Mouse (Mus musculus) left cerebral cortex, adult 8-10 months (tissue): ENCODE results near the gene Obscn. TPM values are rescaled to one million over a fixed set of nuclear protein-coding genes. Genes with fewer than 3 reads are reported as not detected.

Source experiments
- DNase-seq, 2 experiments: peaks; one replicate each; pipeline ENCODE4 v3.0.0; 2022; ENCODE audit warnings: low spot score in 2 of 2
- total RNA-seq, 4 experiments: library from RNA; stranded (reverse); gene quantifications; 2 replicates each; pipeline ENCODE4 v1.2.4; 2022

The Obscn gene
- total RNA-seq, 4 experiments from 2014 or later = 5.3 to 5.8 (median 5.7) TPM

DNA sequence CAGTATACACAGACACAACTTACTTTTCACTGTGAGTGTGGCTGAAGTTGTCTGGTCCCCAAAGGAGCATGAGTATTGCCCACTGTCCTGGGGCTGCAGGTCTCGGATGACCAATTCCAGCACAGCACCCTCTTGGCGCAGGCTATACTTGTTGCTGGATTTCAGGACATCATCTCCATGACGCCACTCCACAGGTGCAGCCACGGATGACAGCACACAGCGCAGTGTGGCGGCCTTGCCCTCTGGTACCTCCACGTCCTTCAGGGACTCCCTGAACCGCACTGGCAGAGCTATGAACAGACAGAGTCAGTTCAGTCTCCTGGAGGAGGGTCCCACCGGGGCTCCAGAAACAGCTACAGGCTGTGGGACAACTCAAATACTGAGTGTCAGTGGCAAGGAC is 68.3 kb downstream of the Obscn start:
- DNase-seq = no peak

DNA sequence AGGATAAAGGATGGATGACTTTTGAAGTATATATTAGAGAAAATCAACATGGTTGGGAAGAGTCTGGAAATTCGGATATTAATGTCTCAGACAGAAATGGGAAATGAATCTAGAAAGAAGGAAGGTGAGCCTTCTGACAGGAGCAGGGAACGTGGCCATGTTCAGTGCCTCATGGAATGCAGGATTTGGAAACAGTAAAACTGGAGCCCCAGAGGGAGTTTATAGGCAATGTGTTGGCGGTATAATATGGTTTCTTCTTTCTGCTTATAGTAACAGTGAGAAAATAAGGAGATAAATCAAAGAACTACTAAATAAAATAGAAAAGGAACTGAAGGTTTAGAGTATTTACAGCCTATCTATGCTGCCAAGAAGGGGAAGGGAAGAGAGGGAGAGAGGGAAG is 78.2 kb downstream of the Obscn start:
- no peak for DNase-seq

DNA sequence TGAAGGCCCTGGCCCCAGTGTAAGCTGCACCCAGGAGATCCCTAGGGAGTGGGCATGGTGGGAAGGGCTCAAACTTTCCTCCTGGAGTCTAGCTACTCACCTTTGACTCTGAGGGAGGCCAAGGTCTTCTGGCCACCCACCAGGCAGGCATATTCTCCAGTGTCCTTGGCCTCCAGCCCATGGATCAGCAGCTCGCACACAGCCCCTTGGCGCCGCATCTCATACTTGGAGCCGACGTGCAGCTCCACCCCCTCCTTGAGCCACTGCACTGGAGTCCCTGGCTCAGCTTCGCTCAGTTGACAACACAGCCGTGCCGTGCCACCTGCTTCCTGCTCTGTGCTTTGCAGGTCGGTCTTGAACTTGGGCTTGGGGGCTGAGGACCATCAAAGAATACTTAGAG is 85.2 kb downstream of the Obscn start:
- DNase-seq = no peak

DNA sequence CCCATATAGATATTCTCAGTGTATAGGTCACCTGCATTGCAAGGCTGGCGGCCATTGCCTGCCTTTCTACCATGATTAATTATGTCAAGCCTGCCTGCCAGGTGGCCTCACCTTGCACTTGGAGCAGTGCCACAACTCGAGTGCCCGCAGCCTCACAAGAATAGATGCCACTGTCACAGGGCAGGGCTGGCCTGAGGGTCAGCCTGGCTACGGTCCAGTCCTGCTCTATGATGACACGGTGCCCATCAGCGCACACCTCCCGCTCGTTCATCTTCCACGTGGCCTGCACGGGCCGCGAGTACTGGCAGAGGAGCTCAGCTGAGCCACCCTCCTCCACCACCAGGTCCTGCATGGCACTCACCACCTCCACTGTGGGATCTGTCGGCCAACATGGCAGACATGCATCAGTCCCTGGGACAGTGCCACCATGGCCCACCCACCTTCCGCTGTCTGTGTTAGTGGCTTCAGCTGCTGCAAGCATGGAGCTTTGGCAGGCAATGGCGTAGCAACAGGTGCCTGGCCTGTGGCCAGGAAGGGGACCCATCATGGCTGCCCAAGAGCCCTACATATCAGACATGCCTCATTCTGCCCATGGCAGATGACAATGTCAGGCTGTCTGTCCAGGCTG is 91.4 kb downstream of the Obscn start:
- DNase-seq = no peak

DNA sequence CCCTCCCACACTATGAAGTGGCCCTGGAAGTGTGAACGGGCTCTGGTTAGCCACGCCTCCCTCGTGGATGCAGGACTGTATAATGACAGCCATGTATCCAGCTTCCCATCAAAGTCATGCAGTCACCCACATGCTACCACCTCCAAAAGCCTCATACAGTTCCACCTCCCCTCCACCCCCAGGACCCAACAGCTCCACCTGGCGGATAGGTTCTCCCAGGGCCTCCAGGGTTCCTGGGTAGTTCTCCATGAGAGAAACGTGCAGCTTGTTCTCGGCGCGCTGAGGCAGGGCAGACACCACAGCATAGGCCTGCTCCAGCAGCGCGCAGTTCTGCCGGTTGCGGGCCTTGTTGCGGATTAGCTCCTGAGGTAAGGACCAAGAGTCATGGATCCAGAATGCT is 107.2 kb downstream of the Obscn start:
- DNase-seq = no peak

DNA sequence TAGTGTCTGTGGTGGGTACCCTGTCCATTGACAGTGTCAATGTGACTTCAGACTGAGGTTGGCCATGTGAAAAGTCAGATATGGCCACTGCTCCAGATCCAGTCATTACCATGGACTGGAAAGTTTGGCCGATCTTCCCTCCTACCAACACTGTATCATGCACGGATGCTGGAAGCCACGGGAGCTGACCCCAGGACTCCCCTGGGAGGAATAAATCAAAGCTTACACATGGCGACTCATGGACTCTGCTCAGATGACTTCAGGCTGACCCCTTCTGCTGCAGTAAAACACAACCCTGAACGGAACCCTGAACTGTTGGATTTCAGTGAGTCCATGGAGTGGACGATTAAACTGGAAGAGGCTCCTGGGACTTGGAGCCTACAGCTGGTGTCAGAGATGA is 109.8 kb downstream of the Obscn start:
- no peak for DNase-seq

DNA sequence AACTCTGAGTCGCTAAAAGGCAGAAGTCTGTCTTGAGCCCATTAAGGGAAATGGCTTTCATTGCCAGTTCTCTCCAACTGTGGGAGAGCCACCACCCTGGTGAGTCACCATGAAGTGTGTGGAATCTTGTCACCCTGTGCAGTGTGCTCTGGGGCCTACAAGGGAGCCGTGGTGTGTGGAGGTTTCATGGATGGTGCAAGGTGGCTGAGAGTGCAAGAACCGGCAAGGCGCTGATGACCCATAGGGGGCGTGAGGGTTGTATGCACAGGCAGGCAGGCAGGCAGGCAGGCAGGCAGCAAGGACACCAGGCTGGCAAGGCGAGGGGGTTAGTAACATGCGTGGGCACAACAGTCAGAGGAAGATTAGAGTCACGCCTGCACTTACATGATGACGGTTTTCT is 121.2 kb downstream of the Obscn start:
- DNase-seq = peak; percentile 44 to 61

DNA sequence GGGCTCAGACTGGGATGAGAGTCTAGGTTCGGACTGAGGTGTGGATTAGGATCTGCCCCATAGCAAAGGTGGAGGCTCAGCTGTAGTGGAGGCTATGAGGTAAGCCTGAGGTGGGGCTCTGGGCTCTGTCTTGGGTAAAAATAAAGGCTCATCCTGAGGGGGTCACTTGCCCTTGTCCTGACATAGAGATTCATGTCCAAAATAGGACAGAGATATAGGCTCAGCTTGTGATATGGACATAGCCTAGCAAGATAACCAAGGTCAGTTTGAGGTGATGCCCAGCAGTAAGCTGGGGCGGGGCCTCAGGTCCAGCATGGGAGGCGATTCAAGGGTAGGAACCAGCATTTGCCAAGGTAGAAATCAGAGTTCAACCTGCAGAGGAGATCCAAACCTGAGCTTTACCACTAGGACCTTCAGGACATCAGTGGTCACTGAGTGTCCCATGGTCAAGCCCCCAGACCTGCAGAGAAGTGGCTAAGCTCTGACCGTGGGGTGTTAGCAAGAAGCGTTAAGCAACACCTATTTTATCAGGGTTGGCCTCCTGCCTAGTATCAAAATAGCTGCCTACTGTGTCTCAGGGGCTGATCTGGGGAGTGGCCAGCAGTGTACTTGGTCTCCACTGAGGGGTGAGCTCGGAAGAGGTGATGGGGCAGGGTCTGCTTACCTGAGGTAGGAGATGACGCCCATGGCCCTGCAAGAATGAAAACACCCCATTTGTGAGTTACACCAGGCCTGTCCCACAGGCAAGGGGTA is 133.7 kb downstream of the Obscn start:
- no peak for DNase-seq

DNA sequence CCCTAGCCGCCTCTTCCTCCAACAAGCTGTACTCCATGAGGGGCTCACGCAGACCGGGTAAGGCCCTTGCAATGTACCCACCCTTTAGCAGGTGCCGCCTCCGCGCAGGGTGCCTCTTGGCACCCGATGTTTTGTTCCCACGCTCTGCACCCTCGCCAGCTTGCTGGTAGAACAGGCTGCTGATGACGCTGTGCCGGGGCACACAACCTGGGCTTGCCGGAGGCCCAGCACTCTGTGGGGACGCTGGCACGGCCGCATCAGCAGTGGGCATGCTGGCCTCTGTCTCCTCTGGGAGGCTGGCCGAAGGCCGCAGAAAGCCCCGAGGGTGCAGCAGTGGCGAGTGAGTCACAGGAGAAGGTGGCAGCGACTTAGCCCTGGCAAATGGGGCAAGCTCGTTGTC is 135.6 kb downstream of the Obscn start:
- peak in 1 of 2 experiments; percentile 66 for DNase-seq

DNA sequence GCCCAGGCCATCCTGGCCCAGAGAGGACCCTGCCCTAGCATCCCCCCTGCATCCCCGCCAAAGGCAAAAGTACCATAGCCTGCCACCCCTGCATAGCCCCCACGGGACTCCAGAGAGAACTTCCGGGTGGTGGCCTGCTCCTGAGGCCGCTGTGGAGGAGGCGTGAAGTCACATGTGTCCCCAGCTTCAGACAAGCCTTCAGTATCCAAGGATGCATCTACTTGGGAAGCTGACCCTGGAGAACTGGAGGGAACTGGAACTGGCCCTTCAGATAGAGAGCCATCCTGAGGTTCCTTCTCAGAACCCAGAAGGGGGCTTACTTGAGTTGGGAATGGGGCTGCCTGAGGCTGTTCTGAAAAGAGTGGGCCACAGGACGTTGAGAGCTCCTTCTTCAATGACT is 136.4 kb downstream of the Obscn start:
- DNase-seq = no peak

DNA sequence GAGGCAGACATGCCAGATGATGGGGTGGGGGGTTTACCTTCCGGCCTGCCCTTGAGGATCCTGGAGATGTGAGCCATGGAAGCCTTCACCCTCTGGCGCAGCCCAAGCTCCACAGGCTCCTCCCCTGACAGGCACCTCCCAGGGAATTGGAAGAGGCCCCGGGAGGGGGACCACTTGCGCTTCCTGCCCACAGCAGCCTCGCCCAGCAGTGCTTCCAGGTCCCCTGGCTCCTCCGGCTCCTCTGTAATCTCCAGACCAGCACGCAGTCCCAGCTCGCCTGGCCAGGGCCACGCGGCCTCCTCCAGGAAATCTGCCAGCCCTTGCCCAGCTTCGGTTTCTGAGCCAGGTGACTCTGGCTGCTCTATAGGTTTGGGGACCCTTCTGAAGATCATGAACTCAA is 137.0 kb downstream of the Obscn start:
- no peak for DNase-seq

DNA sequence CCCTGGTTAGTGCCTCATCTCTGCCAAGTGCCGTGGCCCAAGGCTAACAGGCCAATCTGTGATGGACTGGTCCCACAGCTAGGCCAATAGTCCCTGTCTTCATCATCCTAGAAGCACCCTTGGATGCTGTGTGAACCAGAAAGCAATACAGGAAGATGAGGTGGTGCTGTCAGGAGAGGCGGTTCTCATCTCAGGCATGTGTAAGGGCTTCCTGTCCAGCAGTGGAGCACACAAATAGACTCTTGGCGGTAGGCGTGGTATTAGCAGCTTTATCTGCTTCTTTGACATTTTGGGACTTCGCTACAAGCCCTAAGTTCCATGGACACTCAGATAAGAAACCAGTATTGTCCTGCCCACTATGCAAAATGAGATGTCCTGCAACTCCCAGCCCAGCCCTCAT is 138.7 kb downstream of the Obscn start:
- DNase-seq = no peak

DNA sequence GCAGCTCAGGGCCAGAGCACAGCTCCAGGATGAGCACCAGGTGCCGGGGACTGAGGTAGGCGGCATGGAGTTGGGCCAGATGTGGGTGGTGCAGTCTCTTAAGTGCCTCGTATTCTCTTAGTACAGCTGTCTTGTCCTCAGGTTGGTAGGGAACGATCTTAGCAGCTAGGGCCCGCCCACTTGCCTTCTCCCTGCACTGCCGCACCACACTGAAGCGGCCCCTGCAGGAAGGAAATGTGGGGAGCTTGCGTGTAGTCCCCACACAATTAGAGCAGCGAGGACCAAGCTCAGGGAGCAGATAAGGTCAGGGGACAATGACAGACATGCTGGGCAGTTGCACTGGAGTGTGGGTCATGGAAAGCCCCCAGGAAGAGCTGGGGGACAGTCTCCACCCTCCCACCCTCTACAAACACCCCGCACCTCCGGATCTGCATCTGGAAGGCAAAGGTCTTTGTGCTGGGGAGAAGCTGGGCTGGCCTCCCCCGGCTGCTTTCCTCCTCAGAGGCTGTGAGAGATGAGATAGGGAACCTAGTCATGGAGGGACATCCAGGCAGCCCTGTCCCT is 140.3 kb downstream of the Obscn start:
- DNase-seq = peak in 1 of 2 experiments; percentile 52

DNA sequence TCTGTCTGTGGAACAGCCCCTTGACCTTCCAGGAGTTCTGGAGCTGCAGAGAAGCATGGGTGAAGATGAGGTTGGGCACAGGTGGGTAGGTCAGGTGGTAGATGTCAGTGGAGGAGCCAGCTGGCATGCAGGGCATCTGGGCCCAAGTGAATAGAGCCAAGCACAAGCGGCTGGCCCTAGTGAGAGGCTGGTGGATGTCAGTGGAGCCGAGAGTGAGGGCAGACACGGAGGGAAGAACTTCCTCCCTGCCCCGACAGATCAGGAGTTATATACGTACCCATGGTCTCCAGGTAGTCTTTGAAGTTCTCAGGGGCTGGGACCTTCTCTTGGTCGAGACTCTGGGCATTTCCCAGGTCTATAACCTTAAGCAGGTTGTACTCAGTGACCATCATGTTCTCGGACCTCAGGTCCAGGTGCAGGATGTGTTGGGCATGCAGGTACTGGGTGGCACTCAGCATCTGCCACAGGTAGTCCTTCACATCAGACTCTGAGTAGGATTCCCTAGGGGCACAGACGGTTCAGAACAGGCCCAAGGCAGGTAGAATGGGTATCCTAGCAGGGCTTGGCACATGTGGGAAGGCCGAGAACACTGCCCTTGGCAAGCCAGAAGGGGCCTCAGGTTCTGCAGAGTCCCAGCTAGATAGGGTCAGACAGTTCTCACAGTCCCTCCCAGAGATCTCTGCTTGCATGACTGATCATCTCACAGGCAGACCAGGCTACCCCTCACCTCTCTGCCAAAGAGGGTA is 141.0 kb downstream of the Obscn start:
- no peak for DNase-seq

DNA sequence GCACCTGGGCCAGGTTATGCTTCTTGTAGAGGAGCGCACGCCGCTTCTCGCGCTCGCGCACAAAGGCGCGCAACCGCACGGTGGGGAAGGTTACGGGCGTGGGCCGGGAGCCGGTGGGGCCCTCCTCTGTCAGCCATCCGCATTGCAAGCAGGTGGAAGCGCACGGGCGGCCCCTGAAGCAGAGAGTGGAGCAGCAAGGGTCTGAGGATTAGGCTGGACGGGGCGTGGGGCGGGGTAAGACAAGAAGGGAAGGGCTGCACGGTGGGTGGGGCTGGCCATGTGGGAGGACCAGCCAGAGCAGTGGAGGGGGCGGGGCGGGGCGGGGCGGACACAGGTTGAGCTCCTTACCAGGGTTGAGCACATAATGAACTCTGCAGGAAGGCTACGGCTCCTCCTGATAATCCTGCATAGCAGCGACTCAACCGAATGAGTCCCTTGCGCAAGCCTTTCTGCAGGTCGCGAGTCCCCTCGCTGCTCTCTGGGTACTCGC is 141.8 kb downstream of the Obscn start:
- DNase-seq = no peak

DNA sequence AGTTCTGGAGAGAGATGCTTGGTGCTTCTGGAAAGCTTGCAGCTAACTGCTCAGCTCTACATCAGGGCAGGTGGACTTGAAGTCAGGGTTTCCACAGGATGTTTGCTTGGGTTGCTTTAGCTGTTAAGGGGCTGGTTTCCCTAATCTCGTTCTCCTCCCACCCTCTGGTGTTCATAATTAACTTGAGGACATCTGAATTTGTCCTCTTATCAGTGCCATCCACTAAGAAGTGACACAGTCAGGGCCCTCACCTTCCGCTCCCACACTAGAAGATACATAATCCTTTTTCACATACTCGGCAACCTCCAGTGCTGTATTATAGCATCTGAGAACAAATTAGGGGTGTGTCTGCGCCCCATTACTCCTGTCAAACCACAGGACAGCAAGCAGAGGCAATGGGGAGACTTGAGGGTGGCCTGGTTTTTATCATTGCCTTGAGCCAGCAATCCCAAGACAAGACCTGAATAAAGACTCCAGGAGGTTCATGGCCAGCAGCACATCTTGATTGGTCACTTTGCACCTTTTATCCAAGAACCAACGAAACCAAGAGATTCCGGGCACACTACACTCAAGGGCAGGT is 143.0 kb downstream of the Obscn start:
- no peak for DNase-seq

DNA sequence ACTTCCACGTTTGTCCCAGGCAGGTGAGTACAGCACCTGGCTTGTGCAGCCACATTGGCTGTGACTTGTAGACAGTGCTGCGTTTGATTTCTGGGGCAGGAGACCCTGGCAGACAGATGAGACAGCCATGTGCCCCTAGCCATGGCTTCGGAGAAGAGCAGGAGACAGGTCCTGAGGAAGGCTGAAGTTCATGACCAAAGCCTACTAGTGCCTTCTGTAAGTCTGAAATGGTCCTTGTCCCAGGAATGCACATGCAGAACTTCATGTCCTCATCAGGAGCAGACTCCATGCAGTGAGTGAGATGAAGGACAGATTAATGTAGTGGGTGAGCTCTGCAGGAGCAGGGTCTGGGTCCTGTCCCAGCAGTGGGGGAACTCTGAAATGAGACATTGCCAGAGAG is 144.3 kb downstream of the Obscn start:
- DNase-seq = no peak

DNA sequence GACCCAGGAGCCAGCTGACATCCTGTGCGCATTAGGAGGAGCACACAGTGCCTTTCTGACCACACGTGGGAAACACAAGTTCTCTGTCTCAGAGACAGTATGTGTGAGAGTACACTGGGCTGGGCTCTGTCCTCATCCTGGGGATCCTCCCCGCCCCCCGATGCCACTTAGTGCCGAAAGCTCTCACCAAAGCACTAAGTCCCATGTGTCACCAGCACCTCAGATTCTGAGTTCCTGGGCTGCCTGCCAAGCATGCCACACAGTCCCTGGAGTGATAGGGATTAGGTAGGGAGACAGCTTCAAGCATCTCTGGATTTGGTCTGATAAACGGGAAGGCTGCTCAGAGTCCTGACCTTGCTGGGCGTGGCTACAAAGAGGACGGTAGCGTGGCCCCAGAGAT is 145.4 kb downstream of the Obscn start:
- DNase-seq = no peak

DNA sequence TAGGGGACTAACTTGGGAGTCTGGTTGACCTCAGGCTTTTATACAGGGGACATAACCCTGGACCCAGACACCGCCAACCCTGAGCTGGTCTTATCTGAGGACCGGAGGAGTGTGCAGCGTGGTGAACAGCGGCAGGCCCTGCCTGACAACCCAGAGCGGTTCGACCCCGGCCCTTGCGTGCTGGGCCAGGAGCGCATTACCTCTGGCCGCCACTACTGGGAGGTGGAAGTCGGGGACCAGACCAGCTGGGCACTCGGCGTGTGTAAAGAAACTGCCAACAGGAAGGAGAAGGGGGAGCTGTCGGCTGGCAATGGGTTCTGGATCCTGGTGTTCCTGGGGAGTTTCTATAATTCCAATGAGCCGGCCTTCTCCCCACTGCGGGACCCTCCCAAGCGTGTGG is 146.1 kb downstream of the Obscn start:
- DNase-seq = no peak

DNA sequence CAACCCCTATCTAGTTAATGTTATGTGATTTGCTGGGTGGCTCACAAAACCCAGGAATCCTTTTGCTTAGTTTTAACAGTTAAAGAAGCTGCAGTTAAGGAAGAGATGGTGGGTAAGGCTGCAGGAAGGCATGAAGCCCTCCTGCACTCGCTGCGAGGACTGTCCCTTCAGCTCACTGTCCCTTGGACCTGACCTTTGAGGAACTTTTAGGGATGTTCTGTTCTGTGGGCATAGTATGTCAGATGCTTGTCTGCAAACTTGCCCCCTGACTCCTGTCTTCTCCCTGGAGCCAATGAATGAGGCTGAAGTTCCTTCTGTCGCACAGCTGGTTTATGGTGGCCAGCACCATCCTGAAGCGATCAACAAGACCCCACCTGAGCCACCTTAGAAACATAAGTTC is 147.0 kb downstream of the Obscn start:
- no peak for DNase-seq

DNA sequence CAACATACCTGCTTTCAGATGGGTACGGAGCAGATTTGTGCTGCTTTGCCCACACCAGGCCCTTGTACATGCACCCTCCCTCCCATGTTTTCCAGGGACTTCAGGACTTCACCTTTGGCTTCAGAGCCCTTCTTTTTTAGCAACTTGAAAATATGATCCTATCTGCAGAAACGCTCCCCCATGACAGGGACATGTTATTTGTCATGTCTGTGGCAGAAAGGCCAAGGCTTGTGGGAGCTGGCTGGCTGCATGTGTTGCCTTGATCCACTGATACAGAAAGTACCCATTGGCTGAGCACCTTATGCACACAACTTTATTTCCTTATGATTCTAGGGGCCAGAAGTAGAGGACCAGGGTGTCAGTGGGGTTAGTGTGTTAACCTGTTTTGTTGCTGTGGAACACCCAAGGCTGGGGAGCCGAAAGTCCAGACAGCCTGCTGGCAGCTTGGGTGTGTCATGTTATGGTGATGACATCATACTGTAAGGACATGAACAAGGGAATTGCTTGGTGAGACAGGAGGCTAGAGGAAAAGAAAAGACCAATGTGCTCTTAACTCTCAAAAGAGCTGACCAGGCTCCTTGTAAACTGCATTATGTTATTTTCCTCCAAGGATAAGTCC is 150.8 kb downstream of the Obscn start:
- no peak for DNase-seq
